Mouse (Mus musculus) heart, adult 2 months (tissue): ENCODE measurements around the gene Car10.

Experiments used
- CTCF ChIP-seq: fragments of 200-600 bp; IDR thresholded peaks from 2 replicates; pipeline ENCODE4 v1.8.1; 2022; ENCODE audit warnings: antibody characterized with exemption, mild to moderate bottlenecking, moderate library complexity
- EP300 ChIP-seq: fragments of 200-500 bp; IDR thresholded peaks from 2 replicates; pipeline ENCODE4 v1.6.1; 2011; ENCODE audit warnings: low read depth, low read length, control low read depth; ENCODE audit not compliant: insufficient read depth
- POLR2A ChIP-seq: fragments of 200-500 bp; IDR thresholded peaks from 2 replicates; pipeline ENCODE4 v1.6.1; 2011; ENCODE audit warnings: mild to moderate bottlenecking, low read depth, low read length, control low read depth; ENCODE audit not compliant: insufficient read depth

DNA sequence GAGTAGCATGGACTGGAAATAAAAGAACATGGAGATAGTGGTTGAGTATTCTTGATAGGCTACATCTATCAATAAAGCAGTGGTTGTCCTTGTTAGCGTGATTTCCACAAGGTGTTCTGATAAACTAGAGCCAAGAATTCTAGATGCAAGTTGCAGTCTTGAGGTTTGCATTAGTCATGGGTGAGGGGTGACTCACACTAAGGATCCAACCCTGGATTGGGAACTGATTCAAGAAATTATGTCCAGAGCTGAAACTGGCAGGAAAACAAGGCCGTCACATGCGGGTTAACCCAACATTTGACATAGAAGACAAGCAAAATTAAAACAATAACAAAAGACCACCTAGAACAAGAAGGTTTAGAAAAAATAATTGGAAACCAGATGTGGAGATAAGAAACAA, 28.6 kb downstream of the Car10 start:
- TF ChIP-seq CTCF (no peak), POLR2A (no peak), EP300 (no peak)
